Mouse (Mus musculus): ENCODE measurements around the gene Gm49486. TPM values are rescaled to one million over a fixed set of nuclear protein-coding genes. Genes with fewer than 3 reads are reported as not detected.

Gm49486 gene
- polyA plus RNA-seq, 1 experiment from 2014 or later = 0.41 TPM

DNA sequence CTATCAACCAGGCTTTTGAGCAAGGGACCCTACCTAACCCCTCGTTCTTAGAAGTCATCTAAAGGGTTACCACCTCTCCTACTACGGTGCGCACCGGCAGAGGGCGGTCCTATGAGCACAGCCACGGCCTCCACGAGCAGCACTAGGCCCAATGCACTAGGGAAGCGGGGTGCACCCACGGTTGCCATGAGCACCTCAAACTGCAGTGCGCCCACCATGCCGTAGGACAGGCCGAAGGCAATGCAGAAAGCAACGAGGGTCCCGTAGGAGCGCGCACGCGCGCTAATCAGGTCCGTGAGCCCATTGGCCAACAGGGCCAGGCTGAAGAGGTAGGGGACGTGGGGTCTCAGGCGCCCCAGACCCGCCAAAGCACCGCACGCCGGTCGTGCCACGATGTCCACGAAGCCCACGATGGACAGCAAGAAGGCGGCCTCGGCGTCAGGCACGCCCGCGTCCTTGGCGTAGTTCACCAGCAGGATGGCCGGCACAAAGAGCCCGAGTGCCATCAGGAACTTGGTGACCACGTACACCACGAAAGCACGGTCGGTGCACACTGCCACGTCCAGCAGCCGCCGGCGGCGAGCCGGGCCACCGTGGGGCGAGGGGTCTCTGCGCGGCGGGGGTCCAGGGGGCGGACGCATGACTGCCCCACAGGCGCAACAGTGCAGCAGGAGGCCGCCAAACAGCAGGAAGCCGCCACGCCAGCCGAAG is 22.7 kb downstream of the Gm49486 start:
- peak overlapping the region; percentile 63 for H3K9ac ChIP-seq (replicated peaks; ENCODE audit: low read length)
- H3K36me3 ChIP-seq (replicated peaks; ENCODE audit: control insufficient read depth, insufficient read depth, low read depth, low read length) = no peaks in the 10 kb centered on the region; the same call in 1 of the 2 replicates
- peaks cover 6% of the 10 kb centered on the region for H3K4me1 ChIP-seq (ENCODE audit: control insufficient read depth, insufficient read depth, low read length)
- peaks cover 22% of the 10 kb centered on the region for H3K27me3 ChIP-seq (ENCODE audit: control insufficient read depth, insufficient read depth, low read length)
- 3% methylated on average over 60 of the region's 61 CpGs for WGBS
- peak overlapping the region; percentile 67 for H3K4me2 ChIP-seq (ENCODE audit: low read depth, low read length)
- DNase-seq (ENCODE audit: low spot score) = peak; percentile 52
- no peak overlapping the region for H3K27ac ChIP-seq (replicated peaks; ENCODE audit: low read depth, low read length)
- no peaks in the 10 kb centered on the region for H3K9me3 ChIP-seq (replicated peaks; ENCODE audit: control insufficient read depth, low read length)
- no peak for ATAC-seq (replicated peaks; ENCODE audit: insufficient number of reproducible peaks, low FRiP score, low TSS enrichment, low read depth)
- peak overlapping the region; percentile 33 for H3K4me3 ChIP-seq (ENCODE audit: low read depth, low read length)

GRCm38 (mm10) chr15:79252580-79252979 is 23.4 kb downstream of the Gm49486 start:
- H3K27ac ChIP-seq (replicated peaks; ENCODE audit: low read depth, low read length) = no peak overlapping the region

DNA sequence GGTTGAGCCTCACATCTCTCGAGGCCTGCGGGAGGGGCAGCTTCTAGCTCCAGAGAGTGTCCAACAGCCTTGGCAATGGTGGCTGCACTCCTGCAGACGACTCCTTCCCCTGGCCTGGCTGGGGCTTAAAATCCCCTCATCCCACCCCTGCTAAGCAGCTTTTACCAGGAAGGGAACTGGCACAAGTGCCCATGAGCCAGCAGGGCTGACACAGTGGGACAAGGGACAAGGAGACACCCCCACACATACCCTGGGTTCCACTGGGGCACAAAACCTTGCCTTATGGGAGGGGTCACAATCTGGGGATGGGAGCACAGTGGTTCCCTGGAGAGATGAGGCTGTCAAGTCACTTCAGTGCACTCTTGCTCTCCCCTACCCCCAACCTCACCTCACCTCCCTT is 25.5 kb downstream of the Gm49486 start, which contains the start of gene Slc16a8:
Gene Slc16a8, minus strand, starts transcription at position 101 of the 400 bp plus-strand sequence.
- Histone ChIP-seq H3K4me1 (ENCODE audit: control insufficient read depth, insufficient read depth, low read length) (peaks cover 6% of the 10 kb centered on the region), H3K36me3 (replicated peaks; ENCODE audit: control insufficient read depth, insufficient read depth, low read depth, low read length) (no peaks in the 10 kb centered on the region), H3K27me3 (ENCODE audit: control insufficient read depth, insufficient read depth, low read length) (peaks cover 22% of the 10 kb centered on the region), H3K4me2 (ENCODE audit: low read depth, low read length) (no peak within 1 kb of the TSS), H3K9ac (replicated peaks; ENCODE audit: low read length) (no peak within 1 kb of the TSS), H3K27ac (replicated peaks; ENCODE audit: low read depth, low read length) (no peak within 1 kb of the TSS), H3K4me3 (ENCODE audit: low read depth, low read length) (no peak within 1 kb of the TSS), H3K9me3 (replicated peaks; ENCODE audit: control insufficient read depth, low read length) (no peaks in the 10 kb centered on the region)
- 18% methylated on average over 3 of the region's 3 CpGs for WGBS
- DNase-seq (ENCODE audit: low spot score) = no peak
- no peak for ATAC-seq (replicated peaks; ENCODE audit: insufficient number of reproducible peaks, low FRiP score, low TSS enrichment, low read depth)

More at GRCm38 (mm10) chr15:79252580-79252979, 23.4 kb downstream of the Gm49486 start:
- Histone ChIP-seq H3K9me3 (replicated peaks; ENCODE audit: control insufficient read depth, low read length) (no peaks in the 10 kb centered on the region), H3K9ac (replicated peaks; ENCODE audit: low read length) (peak overlapping the region; percentile 63), H3K4me1 (ENCODE audit: control insufficient read depth, insufficient read depth, low read length) (peaks cover 6% of the 10 kb centered on the region), H3K36me3 (replicated peaks; ENCODE audit: control insufficient read depth, insufficient read depth, low read depth, low read length) (no peaks in the 10 kb centered on the region; the same call in 1 of the 2 replicates), H3K4me3 (ENCODE audit: low read depth, low read length) (peak overlapping the region; percentile 33), H3K4me2 (ENCODE audit: low read depth, low read length) (peak overlapping the region; percentile 67), H3K27me3 (ENCODE audit: control insufficient read depth, insufficient read depth, low read length) (peaks cover 22% of the 10 kb centered on the region)
- 35% methylated on average over 24 of the region's 24 CpGs for WGBS
- DNase-seq (ENCODE audit: low spot score) (peak; percentile 10), ATAC-seq (replicated peaks; ENCODE audit: insufficient number of reproducible peaks, low FRiP score, low TSS enrichment, low read depth) (no peak)

- 42% methylated on average over 14 of the region's 17 CpGs for WGBS
- Histone ChIP-seq H3K27ac (replicated peaks; ENCODE audit: low read depth, low read length) (no peak overlapping the region; the same call in 1 of the 2 replicates), H3K4me3 (ENCODE audit: low read depth, low read length) (no peak overlapping the region), H3K4me2 (ENCODE audit: low read depth, low read length) (no peak overlapping the region), H3K36me3 (replicated peaks; ENCODE audit: control insufficient read depth, insufficient read depth, low read depth, low read length) (no peaks in the 10 kb centered on the region), H3K9ac (replicated peaks; ENCODE audit: low read length) (no peak overlapping the region), H3K4me1 (ENCODE audit: control insufficient read depth, insufficient read depth, low read length) (peaks cover 3% of the 10 kb centered on the region), H3K9me3 (replicated peaks; ENCODE audit: control insufficient read depth, low read length) (no peaks in the 10 kb centered on the region), H3K27me3 (ENCODE audit: control insufficient read depth, insufficient read depth, low read length) (peaks cover 24% of the 10 kb centered on the region)
- no peak for ATAC-seq (replicated peaks; ENCODE audit: insufficient number of reproducible peaks, low FRiP score, low TSS enrichment, low read depth)
- DNase-seq (ENCODE audit: low spot score) = no peak
These were observed 29.3 kb downstream of the Gm49486 start for GRCm38 (mm10) chr15:79258521-79258920.

DNA sequence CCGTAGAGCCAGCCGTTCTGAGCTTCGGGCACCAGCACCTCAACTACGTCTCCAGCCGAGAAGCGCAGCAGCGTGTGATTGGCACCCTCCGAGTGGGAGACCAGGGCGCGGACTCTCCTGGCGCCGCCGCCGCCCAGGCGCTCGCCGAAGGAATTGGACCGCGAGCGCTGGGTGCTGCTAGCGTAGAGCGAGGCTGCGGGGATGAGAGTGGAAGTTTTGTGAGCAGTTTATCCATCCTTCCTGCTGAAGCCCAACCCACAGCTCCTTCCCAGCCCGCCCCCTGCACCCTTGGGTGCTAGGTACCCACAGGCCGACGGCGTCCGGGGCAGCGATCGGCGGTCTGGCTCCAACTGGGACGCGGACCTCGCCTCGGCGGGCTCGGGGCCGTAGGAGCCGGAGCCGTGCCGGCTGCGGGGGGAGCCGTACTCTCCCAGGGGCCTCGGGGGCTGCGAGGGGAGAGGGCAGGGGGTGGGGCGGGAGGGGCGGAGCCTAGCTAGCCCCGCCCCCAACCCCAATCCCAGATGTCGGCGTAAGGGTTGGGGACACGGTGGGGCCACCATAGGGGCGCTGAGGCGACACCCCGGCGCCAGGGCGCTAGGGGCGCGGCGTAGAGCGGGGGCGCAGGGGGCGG is 32.0 kb downstream of the Gm49486 start:
- 2% methylated on average over 52 of the region's 62 CpGs for WGBS
- peaks cover 20% of the 10 kb centered on the region for H3K27me3 ChIP-seq (ENCODE audit: control insufficient read depth, insufficient read depth, low read length)
- H3K4me3 ChIP-seq (ENCODE audit: low read depth, low read length) = peak overlapping the region; percentile 65
- H3K4me1 ChIP-seq (ENCODE audit: control insufficient read depth, insufficient read depth, low read length) = peaks cover 3% of the 10 kb centered on the region
- H3K36me3 ChIP-seq (replicated peaks; ENCODE audit: control insufficient read depth, insufficient read depth, low read depth, low read length) = no peaks in the 10 kb centered on the region
- peak overlapping the region; percentile 67 for H3K9ac ChIP-seq (replicated peaks; ENCODE audit: low read length)
- DNase-seq (ENCODE audit: low spot score) (peak; percentile 66), ATAC-seq (replicated peaks; ENCODE audit: insufficient number of reproducible peaks, low FRiP score, low TSS enrichment, low read depth) (peak; percentile 20; the same call in 1 of the 2 replicates)
- no peak overlapping the region for H3K27ac ChIP-seq (replicated peaks; ENCODE audit: low read depth, low read length)
- peak overlapping the region; percentile 100 for H3K4me2 ChIP-seq (ENCODE audit: low read depth, low read length)
- no peaks in the 10 kb centered on the region for H3K9me3 ChIP-seq (replicated peaks; ENCODE audit: control insufficient read depth, low read length)

DNA sequence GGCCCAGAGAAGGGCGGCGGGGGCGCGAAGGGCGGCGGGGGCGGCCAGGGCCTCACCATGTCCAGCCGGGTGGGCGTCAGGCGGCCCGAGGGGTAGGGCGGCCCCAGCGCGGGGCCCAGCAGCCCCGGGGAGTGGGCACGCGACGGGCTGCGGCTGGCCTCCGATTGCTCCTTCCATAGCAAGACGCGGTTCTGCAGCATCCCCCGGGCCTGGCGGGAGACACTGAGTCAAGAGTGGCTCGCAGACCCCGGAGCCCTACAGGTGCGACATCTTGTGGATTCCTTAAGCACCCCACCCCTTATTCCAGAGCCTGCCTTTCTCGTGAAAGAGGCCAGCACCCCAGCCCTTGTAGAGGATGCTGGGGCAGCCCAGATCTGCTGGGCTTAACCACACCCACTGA is 32.6 kb downstream of the Gm49486 start:
- peak; percentile 46 for DNase-seq (ENCODE audit: low spot score)
- peak overlapping the region; percentile 100 for H3K4me2 ChIP-seq (ENCODE audit: low read depth, low read length)
- no peaks in the 10 kb centered on the region for H3K9me3 ChIP-seq (replicated peaks; ENCODE audit: control insufficient read depth, low read length)
- peak; percentile 33 for ATAC-seq (replicated peaks; ENCODE audit: insufficient number of reproducible peaks, low FRiP score, low TSS enrichment, low read depth)
- no peaks in the 10 kb centered on the region for H3K36me3 ChIP-seq (replicated peaks; ENCODE audit: control insufficient read depth, insufficient read depth, low read depth, low read length)
- H3K4me1 ChIP-seq (ENCODE audit: control insufficient read depth, insufficient read depth, low read length) = peaks cover 3% of the 10 kb centered on the region
- WGBS = 1% methylated on average over 21 of the region's 28 CpGs
- H3K9ac ChIP-seq (replicated peaks; ENCODE audit: low read length) = peak overlapping the region; percentile 67
- no peak overlapping the region for H3K27ac ChIP-seq (replicated peaks; ENCODE audit: low read depth, low read length)
- H3K4me3 ChIP-seq (ENCODE audit: low read depth, low read length) = peak overlapping the region; percentile 65
- H3K27me3 ChIP-seq (ENCODE audit: control insufficient read depth, insufficient read depth, low read length) = peaks cover 20% of the 10 kb centered on the region

DNA sequence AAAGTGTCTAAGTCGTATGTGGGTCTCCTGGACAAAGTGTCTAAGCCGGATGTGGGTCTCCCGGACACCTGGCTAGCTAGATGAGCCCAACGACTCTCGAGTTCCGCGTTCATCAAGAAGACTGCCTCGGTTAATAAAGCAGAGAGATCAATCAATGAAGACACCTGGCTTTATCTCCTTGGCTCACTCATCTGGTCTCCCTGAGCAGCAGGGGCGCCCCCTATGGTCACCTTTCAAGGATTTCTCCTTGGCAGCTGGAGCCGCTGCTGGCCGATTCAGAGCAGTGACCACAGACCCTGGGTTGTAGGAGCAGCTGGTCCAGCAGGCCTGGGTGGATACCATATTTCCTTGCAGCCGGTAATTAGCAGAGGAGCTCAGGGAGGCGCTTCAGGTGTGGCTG is 33.2 kb downstream of the Gm49486 start:
- Histone ChIP-seq H3K4me2 (ENCODE audit: low read depth, low read length) (no peak overlapping the region), H3K36me3 (replicated peaks; ENCODE audit: control insufficient read depth, insufficient read depth, low read depth, low read length) (no peaks in the 10 kb centered on the region), H3K4me3 (ENCODE audit: low read depth, low read length) (no peak overlapping the region; the same call in 1 of the 2 replicates), H3K9me3 (replicated peaks; ENCODE audit: control insufficient read depth, low read length) (no peaks in the 10 kb centered on the region), H3K9ac (replicated peaks; ENCODE audit: low read length) (no peak overlapping the region), H3K27me3 (ENCODE audit: control insufficient read depth, insufficient read depth, low read length) (peaks cover 20% of the 10 kb centered on the region), H3K27ac (replicated peaks; ENCODE audit: low read depth, low read length) (no peak overlapping the region), H3K4me1 (ENCODE audit: control insufficient read depth, insufficient read depth, low read length) (peaks cover 3% of the 10 kb centered on the region)
- 22% methylated on average over 13 of the region's 13 CpGs for WGBS
- ATAC-seq (replicated peaks; ENCODE audit: insufficient number of reproducible peaks, low FRiP score, low TSS enrichment, low read depth) (no peak), DNase-seq (ENCODE audit: low spot score) (peak; percentile 66)

GRCm38 (mm10) chr15:79262786-79263309 is 33.7 kb downstream of the Gm49486 start:
- peaks cover 20% of the 10 kb centered on the region for H3K27me3 ChIP-seq (ENCODE audit: control insufficient read depth, insufficient read depth, low read length)
- no peak overlapping the region for H3K4me3 ChIP-seq (ENCODE audit: low read depth, low read length)
- DNase-seq (ENCODE audit: low spot score) = no peak
- H3K9me3 ChIP-seq (replicated peaks; ENCODE audit: control insufficient read depth, low read length) = no peaks in the 10 kb centered on the region
- no peak overlapping the region for H3K4me2 ChIP-seq (ENCODE audit: low read depth, low read length)
- H3K9ac ChIP-seq (replicated peaks; ENCODE audit: low read length) = no peak overlapping the region
- no peak overlapping the region for H3K27ac ChIP-seq (replicated peaks; ENCODE audit: low read depth, low read length)
- H3K36me3 ChIP-seq (replicated peaks; ENCODE audit: control insufficient read depth, insufficient read depth, low read depth, low read length) = no peaks in the 10 kb centered on the region
- no peak for ATAC-seq (replicated peaks; ENCODE audit: insufficient number of reproducible peaks, low FRiP score, low TSS enrichment, low read depth)
- 89% methylated on average over 3 of the region's 3 CpGs for WGBS
- peaks cover 3% of the 10 kb centered on the region for H3K4me1 ChIP-seq (ENCODE audit: control insufficient read depth, insufficient read depth, low read length)
